Mouse (Mus musculus) thymus, adult 2 months (tissue): Measurements from ENCODE around the gene Traf3ip2.

Experiments
- CTCF ChIP-seq: fragments of 200-500 bp; IDR thresholded peaks from 2 replicates; pipeline ENCODE4 v1.5.1; 2012; ENCODE audit warnings: mild to moderate bottlenecking, control low read depth, low read length, moderate library complexity, borderline replicate concordance; ENCODE audit not compliant: control insufficient read depth, poor library complexity, insufficient read depth; ENCODE audit errors: extremely low read depth
- POLR2A ChIP-seq: fragments of 200-500 bp; IDR thresholded peaks from 2 replicates; pipeline ENCODE4 v1.6.1; 2012; ENCODE audit warnings: mild to moderate bottlenecking, low read length, control low read depth, moderate library complexity; ENCODE audit not compliant: control insufficient read depth, poor library complexity, insufficient read depth; ENCODE audit errors: extremely low read depth

DNA sequence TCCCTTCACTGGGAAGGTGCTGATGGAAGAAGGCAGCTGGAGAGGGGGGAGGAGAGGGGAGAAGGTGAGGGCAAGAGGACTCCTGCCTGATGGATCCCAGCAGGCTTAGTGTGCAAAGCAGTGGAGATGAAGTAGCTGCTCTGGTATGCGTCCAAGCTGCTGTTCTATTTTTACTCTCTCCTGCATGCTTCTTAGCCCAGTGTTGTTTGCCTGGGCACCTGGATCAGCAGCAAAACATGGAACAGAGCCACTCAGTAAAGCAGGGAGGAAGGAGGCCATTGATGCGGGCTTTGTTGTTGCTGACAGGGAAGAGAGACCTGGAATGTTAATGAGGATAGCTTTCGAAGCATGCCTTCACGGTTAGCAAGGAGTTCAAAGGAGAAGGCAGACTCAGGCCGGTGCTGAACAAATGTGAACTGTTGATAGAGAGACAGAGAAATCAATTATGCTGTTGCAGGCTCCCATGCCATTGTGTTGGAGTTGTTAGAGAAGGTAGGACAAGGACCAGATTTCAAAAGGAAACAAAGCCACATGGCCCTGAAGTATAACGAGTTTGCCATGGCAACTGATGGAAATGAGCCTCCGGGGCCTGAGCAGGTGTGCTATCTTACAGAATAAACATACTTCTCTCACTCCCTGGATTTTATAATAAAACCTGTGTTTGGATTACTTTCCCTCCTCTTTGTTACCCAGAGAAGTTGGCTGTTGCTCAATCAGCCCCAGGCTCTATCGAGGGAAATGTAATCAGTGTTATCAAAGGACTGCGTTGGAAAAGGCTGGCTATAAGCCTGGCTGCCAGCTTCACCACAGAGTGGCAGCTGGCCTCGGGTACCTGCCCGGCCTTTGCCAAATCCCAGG, 46.9 kb downstream of the Traf3ip2 start:
- TF ChIP-seq CTCF (no peak), POLR2A (no peak)
